Mouse (Mus musculus) cerebellum, postnatal 4 days (tissue): ENCODE results near the gene Asic2.

ENCODE experiments used
- DNase-seq, 2 experiments: peaks; one replicate each; pipeline ENCODE4 v3.0.0; 2022; ENCODE audit warnings: low spot score in 2 of 2, mixed read lengths in 1 of 2

Gene Asic2

DNA sequence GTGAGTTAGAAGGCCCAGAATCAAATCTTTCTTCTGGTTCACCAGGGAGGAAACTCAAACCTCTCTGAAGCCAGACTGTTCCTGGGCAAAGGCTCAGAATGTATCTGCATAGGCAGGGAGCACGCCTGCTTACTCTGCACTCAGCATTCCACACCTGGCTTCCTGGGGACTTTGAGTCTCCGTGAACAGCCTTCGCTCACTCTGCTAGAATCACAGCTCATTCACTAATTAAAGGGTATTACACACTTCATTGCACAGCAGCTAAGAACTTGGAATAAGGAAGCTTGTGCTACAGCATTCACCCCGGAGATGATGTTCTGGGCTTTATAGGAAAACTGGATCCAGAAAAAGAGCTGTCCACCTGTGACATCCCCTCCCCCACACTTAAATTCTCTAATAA is 3.7 kb downstream of the Asic2 start:
- no peak for DNase-seq

- no peak for DNase-seq
These were observed 13.9 kb downstream of the Asic2 start for GRCm38 (mm10) chr11:81954398-81954797.

- DNase-seq, result no peak
These were observed 20.2 kb downstream of the Asic2 start for GRCm38 (mm10) chr11:81948021-81948420.

DNA sequence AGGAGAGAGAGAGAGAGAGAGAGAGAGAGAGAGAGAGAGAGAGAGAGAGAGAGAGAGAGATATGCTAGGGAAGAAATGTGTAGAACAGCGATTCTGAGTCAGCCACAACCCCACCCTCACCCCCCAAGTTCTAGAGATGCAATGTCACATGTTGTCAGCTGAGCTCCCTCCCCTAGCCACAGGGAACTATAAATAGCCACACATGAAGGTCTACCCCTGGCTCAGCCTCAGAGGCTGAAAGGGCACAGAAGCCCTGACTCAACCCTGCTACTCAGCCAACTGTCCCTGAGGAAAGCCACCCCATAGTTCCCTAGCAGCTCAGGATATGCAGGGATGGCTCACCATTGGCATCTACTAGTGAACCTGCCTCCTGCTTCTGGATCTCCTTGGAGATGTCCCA is 26.1 kb downstream of the Asic2 start:
- no peak for DNase-seq

DNA sequence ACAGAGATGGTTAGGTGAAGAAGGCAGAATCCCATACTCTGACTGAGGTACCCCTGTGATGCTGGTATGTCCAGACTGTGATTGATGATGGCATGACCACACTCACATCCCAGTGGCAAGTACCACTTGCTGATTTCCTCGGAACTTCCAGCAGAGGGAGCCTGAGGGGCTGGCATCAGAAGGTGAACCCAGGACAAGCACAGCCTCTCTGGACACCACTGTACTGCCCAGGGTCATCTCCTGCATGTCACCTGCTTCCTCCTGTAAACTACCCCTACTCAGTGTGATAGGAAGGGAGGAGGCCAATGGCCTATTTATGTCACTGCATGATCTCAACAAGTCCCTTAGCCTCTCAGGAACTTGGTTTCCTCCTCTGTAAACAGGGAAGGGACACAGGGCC is 27.3 kb downstream of the Asic2 start:
- peak; percentile 11 to 29 for DNase-seq

DNA sequence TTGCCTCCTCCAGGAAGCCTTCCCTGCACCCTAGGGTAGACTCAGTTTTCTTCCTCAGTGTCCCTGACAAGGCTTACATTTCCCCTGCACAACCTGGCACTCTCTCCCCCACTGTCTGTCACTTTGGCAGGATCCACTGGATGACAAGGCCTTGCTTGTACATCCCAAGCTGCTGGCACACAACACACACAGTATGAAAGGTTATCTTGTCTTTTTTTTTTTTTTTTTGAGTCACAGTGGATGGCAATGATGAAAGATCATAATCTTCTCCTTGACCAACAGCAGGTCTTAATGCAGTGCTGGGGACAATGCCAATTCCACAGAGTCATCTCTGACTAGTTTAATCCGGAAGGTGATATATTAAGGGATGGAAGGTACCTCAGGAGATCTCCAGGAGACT is 30.7 kb downstream of the Asic2 start:
- DNase-seq, result no peak

DNA sequence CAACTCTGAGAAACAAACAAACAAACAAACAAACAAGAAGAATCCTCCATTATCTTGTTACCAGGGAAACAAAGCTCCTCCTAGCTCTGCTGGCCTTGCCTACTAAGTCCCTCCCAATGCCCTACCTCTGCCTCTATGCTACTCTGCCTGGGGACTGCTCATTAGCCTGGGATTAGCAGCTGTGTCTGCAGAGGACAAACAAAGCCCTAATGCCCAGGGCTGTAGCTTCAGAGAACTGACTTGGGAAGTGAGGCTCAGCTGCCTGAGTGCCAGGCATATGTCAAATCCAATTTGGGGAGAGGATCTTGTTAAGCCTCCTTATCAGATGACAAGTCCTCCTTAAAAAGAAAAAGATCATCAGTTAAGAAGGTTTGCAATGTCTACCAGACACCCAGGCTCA is 41.9 kb downstream of the Asic2 start:
- no peak for DNase-seq

GRCm38 (mm10) chr11:81923626-81924025 is 44.6 kb downstream of the Asic2 start:
- no peak for DNase-seq

DNA sequence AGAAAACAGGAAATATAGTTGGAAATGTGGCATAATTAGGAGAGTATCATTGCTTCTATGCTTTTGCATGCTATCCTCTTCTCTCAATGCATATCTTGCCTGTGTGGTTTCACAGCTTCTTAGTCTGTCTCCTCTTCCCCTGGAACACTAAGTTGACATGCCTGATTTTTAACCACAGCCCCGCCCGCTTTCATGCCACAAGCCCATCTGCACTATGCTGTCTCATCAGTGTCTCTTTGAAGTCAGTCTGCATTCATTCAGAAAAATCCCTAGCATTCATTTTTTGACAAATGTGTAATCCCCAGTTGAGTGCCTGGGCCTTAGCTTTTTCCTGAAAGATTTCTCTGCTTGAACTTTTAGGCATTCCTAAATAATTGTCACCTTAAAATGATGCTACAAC is 45.2 kb downstream of the Asic2 start:
- no peak for DNase-seq

- DNase-seq, result no peak
These were observed 52.8 kb downstream of the Asic2 start for GRCm38 (mm10) chr11:81915501-81915900.

GRCm38 (mm10) chr11:81913071-81913470 is 55.2 kb downstream of the Asic2 start:
- DNase-seq, result no peak

DNA sequence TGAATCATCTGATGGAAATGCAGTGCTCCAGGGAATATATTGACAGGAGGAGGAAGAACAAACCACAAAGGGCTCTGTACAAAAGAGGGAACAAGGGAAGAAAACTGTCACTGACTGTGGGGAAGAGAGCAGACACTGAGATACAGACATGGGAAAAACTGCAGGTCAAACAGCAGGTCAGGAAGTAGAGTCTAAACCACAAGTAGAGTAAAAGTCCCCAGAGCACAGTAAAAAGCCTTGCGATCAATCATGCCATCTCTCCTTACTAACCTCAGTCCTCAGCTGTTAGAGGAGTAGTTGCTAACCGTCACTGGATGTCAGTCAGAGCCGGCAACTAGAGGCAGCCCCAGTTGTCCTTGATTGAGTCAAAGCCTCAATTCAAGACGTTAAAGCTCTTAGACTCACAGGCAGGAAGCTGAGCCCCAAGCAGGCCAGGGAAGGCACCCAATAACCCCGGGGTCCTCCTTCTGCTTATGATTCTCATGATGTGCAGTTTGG is 58.8 kb downstream of the Asic2 start:
- no peak for DNase-seq

DNA sequence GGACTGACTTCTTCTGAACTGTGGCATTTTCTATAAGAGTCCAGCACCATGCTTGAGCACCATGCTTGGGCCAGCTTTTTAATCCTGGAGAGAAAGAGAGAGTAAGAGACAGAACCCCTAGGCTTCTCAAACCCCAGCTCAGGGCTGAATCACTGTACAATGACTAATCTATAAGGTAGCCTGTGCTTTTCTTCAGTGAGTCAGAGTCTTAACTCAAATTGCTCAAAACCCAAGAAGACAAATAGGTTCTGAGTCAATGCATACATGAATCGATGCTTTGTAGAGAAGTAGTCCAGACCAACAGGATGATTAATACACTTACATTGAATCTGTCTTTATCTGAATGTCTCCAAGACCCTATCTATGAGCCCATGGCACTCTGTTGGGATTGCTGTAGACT is 59.5 kb downstream of the Asic2 start:
- no peak for DNase-seq

DNA sequence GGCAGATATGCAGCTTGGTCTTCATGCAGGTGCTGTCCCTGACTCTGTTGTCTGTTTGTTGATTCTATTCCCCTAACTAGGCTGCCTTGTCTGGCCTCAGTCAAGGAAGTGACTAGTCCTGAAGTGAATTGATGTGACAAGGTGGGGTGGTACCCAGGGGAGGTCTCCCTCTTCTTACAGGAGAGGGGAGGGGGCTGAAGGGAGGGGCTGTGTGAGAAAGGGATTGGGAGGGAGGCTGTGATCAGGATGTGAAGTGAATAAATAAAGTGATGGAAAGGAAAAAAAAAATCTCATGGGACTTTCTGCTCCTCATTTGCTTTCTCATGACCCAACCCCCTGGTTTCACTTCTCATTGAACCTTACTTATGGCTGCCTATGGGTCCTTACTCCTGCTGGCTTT is 65.9 kb downstream of the Asic2 start:
- DNase-seq, result no peak

DNA sequence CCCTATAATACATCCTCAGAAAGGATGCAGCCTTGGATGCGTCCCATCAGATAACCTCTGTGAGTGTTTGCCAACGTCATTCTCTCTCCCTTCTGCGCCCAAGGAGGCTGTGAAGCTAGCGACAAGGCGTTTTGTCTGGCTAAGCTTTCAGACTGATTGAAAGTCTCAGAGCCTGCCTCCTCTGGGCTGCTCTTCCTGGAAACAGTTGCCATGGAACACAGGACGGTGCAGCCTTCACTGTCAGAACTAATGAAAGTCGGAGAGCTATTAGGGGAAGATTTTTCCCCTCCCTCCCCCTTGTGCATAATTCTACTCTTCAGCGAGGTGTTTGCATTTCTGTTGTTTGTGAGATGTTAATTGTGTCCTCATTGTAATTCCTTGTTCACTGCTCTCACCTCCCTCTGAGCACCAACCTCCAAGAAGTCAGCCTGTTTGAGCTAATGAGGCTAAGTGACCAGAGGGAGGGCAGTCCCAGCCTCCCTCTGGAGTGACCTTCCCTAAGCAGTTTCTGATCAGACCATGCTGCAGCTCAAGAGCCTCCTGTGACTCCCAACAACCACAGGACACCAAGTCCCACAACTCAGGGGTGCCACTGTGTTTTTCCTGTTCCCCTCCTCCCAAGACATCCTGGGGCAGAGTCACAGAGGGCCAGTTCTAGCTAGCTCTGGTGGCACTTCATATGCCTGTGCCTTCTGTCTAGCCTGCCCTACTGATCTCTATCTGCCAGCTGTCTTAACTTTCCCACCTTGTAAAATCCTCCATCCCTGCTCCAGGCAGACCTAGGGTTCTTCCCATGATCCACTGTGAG is 70.5 kb downstream of the Asic2 start:
- DNase-seq, result no peak

DNA sequence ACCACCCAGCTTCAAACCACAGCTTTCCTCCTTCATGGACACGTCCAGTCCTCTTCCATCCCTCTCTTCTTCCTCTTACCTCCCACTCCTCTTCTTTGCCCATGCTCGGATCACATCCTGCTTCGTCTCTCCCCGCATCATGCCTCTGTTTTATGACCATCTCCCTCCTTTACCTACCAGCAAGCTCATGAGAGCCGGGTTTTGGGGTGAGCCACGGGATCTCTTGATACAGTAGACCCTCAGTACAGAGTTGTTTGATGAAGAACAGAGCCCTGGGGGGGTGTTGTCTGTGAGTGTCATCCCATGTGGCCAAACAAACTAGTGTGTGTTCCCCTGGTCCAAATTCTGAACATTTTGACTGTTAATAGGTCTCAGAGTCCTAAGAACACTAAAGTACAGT is 71.7 kb downstream of the Asic2 start:
- no peak for DNase-seq

DNA sequence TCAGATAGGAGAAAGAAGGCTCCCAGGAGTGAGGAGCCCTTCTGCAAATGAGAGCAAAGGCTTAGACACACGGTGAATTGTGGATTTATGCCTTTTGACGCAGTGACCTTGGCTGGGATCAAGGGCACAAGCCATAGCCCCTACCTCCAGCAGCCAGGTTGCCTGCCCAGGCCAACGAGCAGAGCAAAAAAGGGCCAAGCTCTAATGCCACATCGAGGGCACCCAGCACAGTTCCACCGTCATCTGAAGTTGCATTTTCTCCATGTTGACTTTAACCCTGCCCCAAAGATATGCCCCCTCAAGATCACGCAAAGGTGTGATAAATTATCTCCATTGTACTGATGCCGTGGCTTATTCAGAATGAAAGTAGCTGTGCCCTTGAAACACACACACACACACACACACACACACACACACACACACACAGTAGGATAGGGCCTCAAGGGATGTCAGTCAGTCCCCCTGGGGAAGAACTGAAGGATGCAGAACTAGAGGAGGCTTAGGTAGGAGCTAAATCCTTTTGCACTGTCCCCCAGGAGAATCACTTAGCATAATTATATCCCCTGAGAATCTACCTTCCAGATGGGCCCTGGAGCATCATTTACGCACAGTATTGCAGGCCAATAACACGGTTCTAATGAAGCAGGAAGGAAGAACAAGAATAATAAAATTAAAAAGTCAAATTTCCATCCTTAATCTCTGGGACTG is 96.6 kb downstream of the Asic2 start:
- DNase-seq, result no peak

GRCm38 (mm10) chr11:81865661-81866382 is 102.4 kb downstream of the Asic2 start:
- DNase-seq, result no peak

GRCm38 (mm10) chr11:81860250-81860972 is 107.8 kb downstream of the Asic2 start, which contains the start of gene 5530401A14Rik:
Gene 5530401A14Rik (plus strand): TSS chr11:81860673.
- peak in 1 of 2 experiments; percentile 40 for DNase-seq

GRCm38 (mm10) chr11:81847773-81848490 is 120.3 kb downstream of the Asic2 start:
- no peak for DNase-seq

DNA sequence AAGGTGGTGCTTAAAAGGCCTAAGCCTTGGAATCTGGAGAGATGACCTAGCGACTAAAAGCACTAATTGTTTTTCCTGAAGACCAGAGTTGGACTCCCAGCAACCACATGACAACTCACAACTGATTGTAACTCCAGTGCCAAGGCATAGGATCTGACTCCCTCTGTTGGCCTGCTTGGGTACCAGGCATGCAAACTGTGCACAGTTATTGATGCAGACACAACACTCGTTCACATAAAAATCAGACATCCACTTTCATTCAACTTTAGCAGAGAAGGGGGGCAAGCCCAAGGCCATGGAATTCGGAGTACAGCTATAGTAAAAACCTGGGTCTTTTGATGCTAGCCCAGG is 122.6 kb downstream of the Asic2 start:
- DNase-seq, result no peak
